Mouse (Mus musculus) forebrain, embryonic 10.5 days (tissue): ENCODE data around the gene Gm14569. TPM values are rescaled to one million over a fixed set of nuclear protein-coding genes. Genes with fewer than 3 reads are reported as not detected.

Experiments used
- DNase-seq: peaks from one replicate; pipeline ENCODE4 v3.0.0-alpha.2; 2017; ENCODE audit warnings: low spot score; ENCODE audit errors: extremely low spot score
- H3K27ac ChIP-seq: fragments of 300-500 bp; sonication (generic); 2 replicates; pipeline ENCODE4 v1.5.1; 2016; ENCODE audit warnings: mild to moderate bottlenecking
- H3K27me3 ChIP-seq: fragments of 300-500 bp; sonication (generic); 2 replicates; pipeline ENCODE4 v1.6.1; 2016; ENCODE audit warnings: mild to moderate bottlenecking; ENCODE audit not compliant: poor library complexity, severe bottlenecking
- H3K36me3 ChIP-seq: fragments of 300-500 bp; sonication (generic); replicated peaks from 2 replicates; pipeline ENCODE4 v1.6.1; 2016; ENCODE audit warnings: mild to moderate bottlenecking, moderate library complexity
- H3K4me1 ChIP-seq: fragments of 300-500 bp; sonication (generic); 2 replicates; pipeline ENCODE4 v1.6.1; 2016
- H3K4me3 ChIP-seq: fragments of 300-500 bp; sonication (generic); 2 replicates; pipeline ENCODE4 v1.5.1; 2016; ENCODE audit warnings: mild to moderate bottlenecking, moderate library complexity
- H3K9me3 ChIP-seq: fragments of 300-500 bp; sonication (generic); 2 replicates; pipeline ENCODE4 v1.6.1; 2016; ENCODE audit warnings: mild to moderate bottlenecking, moderate library complexity
- WGBS: fragments of 180-500 bp; shearing (Covaris S2); methylation state at CpG from one replicate; pipeline ENCODE4 v1.1.7; 2016; 5-methylcytosine and 5-hydroxymethylcytosine counted together
- polyA plus RNA-seq: library from polyadenylated mRNA; unstranded; fragments of >200 nt; fragmentation: Nextera tagmentation; extraction: Ambion mirVana; gene quantifications from 2 replicates; pipeline ENCODE4 v1.2.1, GENCODE M21; 2016

The Gm14569 gene
- polyA plus RNA-seq = not detected in 2 replicates

DNA sequence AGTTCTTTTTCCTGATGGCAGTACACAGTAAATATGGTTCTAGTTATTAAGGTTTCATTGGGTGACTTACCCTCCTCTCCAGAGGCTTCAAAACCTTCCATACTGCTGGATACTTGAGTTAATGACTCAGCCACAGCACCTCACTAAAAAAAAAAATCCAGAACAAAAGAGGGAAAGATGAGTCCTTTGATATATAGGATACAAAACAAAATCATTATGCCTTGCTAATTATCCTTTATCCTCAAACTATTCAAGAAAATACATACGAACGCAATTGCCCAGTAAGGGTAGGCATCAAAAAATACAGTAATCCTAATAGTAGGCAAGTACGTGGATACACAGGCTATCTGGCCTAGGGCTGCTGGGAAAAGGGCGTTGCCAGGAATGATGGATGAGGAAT lies at the start of gene Gm14569:
Gm14569 (minus strand) TSS at position 101 of the 400 bp plus-strand sequence.
- DNase-seq = no peak
- H3K4me1 ChIP-seq = no peaks in the 10 kb centered on the region
- 93% methylated on average over 4 of the region's 4 CpGs for WGBS
- H3K4me3 ChIP-seq = no peak within 1 kb of the TSS
- no peaks in the 10 kb centered on the region for H3K36me3 ChIP-seq
- H3K9me3 ChIP-seq = no peaks in the 10 kb centered on the region
- H3K27me3 ChIP-seq = no peaks in the 10 kb centered on the region
- no peak within 1 kb of the TSS for H3K27ac ChIP-seq

DNA sequence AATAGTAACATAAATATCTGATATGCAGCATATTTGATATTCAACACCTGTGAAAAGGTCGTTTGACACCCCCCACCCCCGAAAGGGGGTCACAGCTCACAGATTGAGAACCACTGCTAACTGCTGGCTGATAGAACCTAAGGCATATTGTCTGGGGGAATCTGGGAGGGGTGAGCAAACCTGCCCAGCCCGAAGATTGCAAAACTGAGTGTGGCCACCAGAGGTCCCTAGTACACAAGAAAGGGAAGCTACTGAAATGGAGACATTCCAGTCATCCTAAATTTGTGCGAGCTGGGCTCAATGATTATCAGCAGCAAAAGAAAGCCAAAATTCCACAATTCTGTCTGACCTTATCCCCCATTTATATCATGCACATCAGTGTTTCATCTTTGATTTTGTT lies 42.9 kb upstream of the Gm14569 start:
- no peak overlapping the region for H3K27ac ChIP-seq
- no peaks in the 10 kb centered on the region for H3K36me3 ChIP-seq
- H3K4me1 ChIP-seq = no peaks in the 10 kb centered on the region
- peak; percentile 43 for DNase-seq
- H3K27me3 ChIP-seq = no peaks in the 10 kb centered on the region
- WGBS = 22% methylated on average over 4 of the region's 4 CpGs
- no peaks in the 10 kb centered on the region for H3K9me3 ChIP-seq
- H3K4me3 ChIP-seq = no peak overlapping the region

DNA sequence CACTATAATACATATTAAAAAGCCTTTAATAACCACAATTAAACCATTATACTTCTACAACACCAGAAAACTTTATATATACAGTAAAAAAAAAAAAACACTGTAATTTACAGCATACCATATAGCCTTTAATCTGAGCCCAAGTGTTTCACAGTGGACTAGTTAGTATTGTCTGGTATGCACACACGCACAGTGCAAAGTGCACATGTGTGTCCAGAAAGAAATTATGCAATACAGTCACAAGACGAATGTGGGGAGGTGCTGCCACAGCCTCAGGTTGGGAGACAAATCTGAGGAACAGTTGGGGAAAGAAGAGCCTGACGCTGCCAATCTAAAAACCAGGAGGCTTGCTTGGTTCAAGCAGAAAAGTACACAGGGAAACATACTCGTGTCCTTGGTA lies 42.1 kb upstream of the Gm14569 start:
- H3K36me3 ChIP-seq = no peaks in the 10 kb centered on the region
- no peak overlapping the region for H3K27ac ChIP-seq
- no peaks in the 10 kb centered on the region for H3K9me3 ChIP-seq
- DNase-seq = no peak
- H3K27me3 ChIP-seq = no peaks in the 10 kb centered on the region
- 82% methylated on average over 4 of the region's 4 CpGs for WGBS
- no peak overlapping the region for H3K4me3 ChIP-seq
- H3K4me1 ChIP-seq = no peaks in the 10 kb centered on the region

DNA sequence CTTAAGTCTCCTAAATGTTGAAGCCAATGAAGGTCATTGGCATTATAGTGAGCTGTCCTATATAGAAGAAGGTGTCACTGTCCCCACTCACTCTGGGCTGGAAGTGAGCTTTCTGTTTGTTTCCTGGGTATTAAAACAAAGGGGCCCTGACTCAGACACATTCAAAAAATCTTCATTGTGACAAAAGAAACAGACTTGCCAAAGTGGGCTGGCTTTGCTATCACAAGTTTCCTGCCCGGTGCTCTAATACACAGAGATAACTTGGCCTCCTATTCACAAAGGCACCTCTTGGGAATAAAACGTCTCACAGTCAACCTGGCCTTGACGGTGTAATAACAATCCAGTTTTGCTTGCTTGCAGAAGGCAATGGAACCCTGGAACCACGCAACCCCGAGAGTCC lies 38.6 kb upstream of the Gm14569 start:
- no peaks in the 10 kb centered on the region for H3K36me3 ChIP-seq
- 91% methylated on average over 5 of the region's 5 CpGs for WGBS
- DNase-seq = no peak

DNA sequence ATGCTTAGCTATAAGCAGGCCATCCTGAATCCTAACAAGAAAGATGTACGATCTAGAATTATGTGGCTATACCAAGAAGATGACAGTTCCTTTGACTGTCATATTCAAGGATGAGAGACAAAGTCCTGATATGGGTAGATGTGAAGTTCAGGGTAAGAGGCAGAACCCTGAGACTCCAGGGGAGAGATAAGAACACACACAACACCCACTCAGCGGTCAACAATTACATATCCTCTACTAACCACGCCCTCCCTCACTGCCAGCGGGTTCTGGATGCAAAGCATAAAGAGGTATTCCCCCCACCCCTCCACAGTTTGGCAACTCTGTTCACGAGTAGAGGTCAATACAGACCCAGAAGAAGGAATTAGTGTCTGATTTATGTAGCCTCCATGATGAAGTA lies 32.1 kb upstream of the Gm14569 start:
- Histone ChIP-seq H3K9me3 (no peaks in the 10 kb centered on the region), H3K27me3 (no peaks in the 10 kb centered on the region), H3K27ac (no peak overlapping the region), H3K4me3 (no peak overlapping the region), H3K4me1 (no peaks in the 10 kb centered on the region), H3K36me3 (no peaks in the 10 kb centered on the region)
- DNase-seq = no peak
- WGBS = 71% methylated on average over 5 of the region's 5 CpGs

More for the DNA sequence above, 38.6 kb upstream of the Gm14569 start:
- no peak overlapping the region for H3K27ac ChIP-seq
- H3K4me1 ChIP-seq = no peaks in the 10 kb centered on the region
- H3K4me3 ChIP-seq = no peak overlapping the region
- H3K9me3 ChIP-seq = no peaks in the 10 kb centered on the region
- H3K27me3 ChIP-seq = no peaks in the 10 kb centered on the region

DNA sequence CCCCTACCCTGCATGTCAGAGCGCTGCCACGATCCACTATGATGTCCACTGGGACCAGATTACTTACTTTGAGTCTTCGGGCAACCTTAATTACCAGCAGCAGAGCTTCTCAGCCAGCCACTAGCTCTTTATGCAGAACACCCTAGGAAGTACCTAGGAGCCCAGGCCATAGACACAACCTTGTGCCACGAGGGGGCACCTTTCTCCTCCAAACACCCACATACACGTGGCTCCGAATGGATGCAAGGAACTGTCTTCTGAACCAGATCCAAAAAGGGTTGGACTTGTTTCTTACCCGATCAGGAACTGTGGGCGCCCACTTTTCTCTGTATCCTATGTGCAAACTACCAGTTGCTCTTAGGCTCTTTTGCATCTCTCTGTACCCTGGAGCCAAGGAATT lies 22.1 kb upstream of the Gm14569 start:
- no peaks in the 10 kb centered on the region for H3K36me3 ChIP-seq
- no peaks in the 10 kb centered on the region for H3K9me3 ChIP-seq
- WGBS = 59% methylated on average over 8 of the region's 8 CpGs
- H3K27ac ChIP-seq = no peak overlapping the region
- no peaks in the 10 kb centered on the region for H3K4me1 ChIP-seq
- H3K27me3 ChIP-seq = no peaks in the 10 kb centered on the region
- H3K4me3 ChIP-seq = no peak overlapping the region
- DNase-seq = no peak

DNA sequence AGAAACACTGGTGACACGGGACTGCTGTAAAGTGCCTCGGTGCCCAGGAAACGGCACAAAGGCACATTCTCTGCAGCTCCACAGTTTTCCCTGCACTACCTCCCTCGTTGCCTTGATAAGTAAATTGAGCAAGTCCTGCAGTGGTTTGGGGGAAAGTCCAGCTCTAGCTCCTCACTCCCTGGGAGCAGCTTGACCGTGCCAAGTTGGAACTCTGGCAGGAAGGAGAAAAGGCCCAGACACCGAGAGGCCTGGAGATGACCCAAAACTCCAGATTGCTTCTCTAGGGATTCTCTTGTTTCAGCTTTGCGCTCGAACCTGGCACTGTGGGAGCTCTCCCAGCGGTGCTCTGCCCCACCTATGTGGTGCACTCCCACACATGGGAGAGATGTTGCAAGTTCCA lies 21.6 kb upstream of the Gm14569 start:
- H3K27me3 ChIP-seq = no peaks in the 10 kb centered on the region

DNA sequence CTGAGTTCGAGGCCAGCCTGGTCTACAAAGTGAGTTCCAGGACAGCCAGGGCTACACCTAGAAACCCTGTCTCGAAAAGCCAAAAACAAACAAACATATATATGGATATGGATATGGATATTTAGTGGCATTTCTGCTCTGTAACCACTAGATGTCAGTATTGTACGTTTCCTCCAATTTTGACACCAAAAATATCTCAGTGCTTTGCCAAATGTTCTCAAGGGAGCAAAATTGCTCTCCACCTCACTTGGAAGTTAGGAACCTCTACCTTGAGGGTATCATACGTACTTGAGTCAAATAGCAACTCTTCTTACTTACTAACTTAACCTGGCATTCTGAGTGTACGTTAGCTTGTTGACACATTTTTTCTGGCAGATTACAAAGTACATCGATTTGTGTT lies 15.2 kb upstream of the Gm14569 start:
- 60% methylated on average over 6 of the region's 6 CpGs for WGBS
- Histone ChIP-seq H3K27ac (no peak overlapping the region), H3K9me3 (no peaks in the 10 kb centered on the region), H3K4me3 (no peak overlapping the region), H3K4me1 (no peaks in the 10 kb centered on the region), H3K36me3 (no peaks in the 10 kb centered on the region), H3K27me3 (no peaks in the 10 kb centered on the region)
- no peak for DNase-seq

More for the DNA sequence above, 21.6 kb upstream of the Gm14569 start:
- H3K36me3 ChIP-seq = no peaks in the 10 kb centered on the region
- no peak overlapping the region for H3K27ac ChIP-seq
- H3K4me3 ChIP-seq = no peak overlapping the region
- no peak for DNase-seq
- 69% methylated on average over 9 of the region's 9 CpGs for WGBS
- H3K9me3 ChIP-seq = no peaks in the 10 kb centered on the region
- no peaks in the 10 kb centered on the region for H3K4me1 ChIP-seq

DNA sequence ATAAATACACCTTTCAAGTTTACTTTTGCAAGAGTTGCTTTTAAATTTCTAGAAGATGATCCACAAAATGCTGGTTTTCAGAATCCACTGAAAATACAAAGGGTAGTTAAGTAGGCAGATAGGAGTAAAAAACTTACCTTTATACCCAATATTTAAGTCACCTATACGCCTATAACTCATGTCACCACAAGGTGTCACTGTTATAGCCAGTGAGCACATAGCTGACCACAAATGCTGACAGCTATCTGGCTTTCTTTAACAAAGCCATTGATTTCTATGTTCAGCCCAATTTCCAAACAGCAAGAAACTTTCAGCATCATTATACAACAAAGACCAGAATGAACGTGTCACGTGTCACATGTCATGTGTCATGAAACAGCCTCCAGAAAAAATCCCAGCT lies 2.1 kb downstream of the Gm14569 start:
- H3K36me3 ChIP-seq = no peaks in the 10 kb centered on the region
- no peak overlapping the region for H3K27ac ChIP-seq
- no peak for DNase-seq
- no peak overlapping the region for H3K4me3 ChIP-seq
- 31% methylated on average over 3 of the region's 3 CpGs for WGBS
- H3K4me1 ChIP-seq = no peaks in the 10 kb centered on the region
- no peaks in the 10 kb centered on the region for H3K9me3 ChIP-seq
- H3K27me3 ChIP-seq = no peaks in the 10 kb centered on the region

DNA sequence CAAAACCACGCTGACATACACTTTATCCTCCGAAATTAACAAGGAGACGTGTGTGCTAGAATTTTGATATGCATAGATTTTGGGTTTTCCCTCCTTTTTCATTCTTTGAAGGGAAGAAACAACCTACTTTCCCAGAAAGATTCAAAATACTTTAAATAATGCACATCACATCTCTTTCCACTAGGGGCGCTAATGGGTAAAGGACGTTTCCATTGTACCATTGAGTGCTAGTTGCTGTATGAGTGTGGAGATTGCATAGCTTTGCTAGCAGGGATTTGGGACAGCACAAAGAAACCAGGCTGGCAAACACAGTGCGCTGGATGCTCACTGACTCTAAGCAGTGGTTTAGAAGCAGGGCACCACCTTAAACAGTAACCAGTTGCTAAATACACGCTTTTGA lies 3.6 kb downstream of the Gm14569 start:
- Histone ChIP-seq H3K4me3 (no peak overlapping the region), H3K9me3 (no peaks in the 10 kb centered on the region), H3K27ac (no peak overlapping the region), H3K27me3 (no peaks in the 10 kb centered on the region), H3K36me3 (no peaks in the 10 kb centered on the region), H3K4me1 (no peaks in the 10 kb centered on the region)
- DNase-seq = no peak
- whole genome bisulfite sequencing = 39% methylated on average over 7 of the region's 7 CpGs

DNA sequence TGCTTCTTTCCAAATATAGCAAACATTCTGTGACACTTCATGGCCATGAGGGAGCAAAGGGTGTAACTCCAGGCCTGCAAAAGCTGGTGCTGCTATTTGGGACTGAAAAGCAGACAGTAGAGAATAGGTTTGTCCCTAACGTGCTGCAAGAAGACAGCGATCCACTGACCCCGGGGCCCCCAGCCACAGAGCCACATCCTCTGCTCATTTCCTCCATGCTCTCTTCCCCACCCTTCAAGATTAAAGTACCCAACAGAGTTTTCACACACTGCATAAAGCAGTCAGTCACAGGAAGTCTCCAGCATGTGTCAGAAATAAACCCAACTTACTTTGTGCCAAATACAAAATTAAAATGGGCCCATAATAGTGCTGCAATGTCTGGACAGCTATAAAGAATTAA lies 16.8 kb downstream of the Gm14569 start:
- H3K36me3 ChIP-seq = no peaks in the 10 kb centered on the region
- DNase-seq = no peak
- H3K4me1 ChIP-seq = no peaks in the 10 kb centered on the region
- no peaks in the 10 kb centered on the region for H3K9me3 ChIP-seq
- H3K27ac ChIP-seq = no peak overlapping the region
- 93% methylated on average over 3 of the region's 3 CpGs for WGBS
- no peak overlapping the region for H3K4me3 ChIP-seq
- H3K27me3 ChIP-seq = no peaks in the 10 kb centered on the region

DNA sequence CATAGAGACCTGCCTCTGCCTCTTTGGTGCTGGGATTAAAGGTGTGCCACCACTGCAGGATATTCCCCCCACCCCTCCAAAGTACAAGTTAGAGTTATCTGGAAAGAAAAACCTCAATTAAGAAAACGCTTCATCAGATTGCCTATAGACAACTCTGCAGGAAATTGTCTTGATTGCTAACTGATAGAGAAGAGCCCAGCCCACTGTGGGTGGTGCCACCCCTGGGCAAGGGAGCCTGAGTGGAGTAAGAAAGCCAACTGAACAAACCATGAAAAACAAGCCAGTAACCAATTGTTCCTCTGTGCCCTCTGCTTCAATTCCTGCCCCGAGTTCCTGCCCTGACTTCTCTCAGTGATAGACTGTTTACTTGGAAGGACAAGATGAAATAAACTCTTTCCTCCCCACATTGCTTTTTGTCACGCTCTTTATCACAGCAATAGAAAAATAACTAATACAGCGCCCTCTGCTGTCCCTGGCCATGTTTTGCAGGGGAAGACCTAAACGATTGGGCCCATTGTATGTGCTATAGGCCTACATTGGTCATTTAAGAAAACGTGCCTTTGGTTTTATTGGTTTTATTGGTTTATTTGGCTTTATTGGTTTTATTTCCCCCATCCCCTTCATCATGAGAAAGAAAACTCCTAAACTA lies 17.4 kb downstream of the Gm14569 start:
- no peaks in the 10 kb centered on the region for H3K9me3 ChIP-seq
- no peaks in the 10 kb centered on the region for H3K27me3 ChIP-seq
- no peak for DNase-seq
- H3K4me1 ChIP-seq = no peaks in the 10 kb centered on the region
- H3K36me3 ChIP-seq = no peaks in the 10 kb centered on the region
- H3K4me3 ChIP-seq = no peak overlapping the region
- 56% methylated on average over 6 of the region's 6 CpGs for WGBS
- H3K27ac ChIP-seq = no peak overlapping the region

DNA sequence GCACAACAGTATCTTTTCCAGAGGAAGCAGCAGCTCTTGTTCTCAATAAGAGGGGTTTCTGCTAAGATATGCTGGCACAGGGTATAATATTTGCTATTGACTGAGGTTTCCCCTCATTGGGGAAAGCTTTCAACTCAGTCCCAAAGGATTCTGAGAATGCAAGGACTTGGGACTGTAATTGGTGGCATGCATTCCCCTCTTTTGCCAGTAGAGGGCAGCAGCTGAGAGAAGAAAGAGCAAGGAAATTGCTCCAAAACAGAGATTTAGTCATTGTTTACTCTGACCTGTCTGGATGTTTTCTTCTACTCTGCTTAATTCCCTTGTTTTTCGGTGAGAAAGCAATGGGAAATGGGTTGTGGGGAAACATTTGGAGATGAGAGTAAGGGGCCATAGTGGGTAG lies 35.6 kb downstream of the Gm14569 start:
- H3K36me3 ChIP-seq = no peaks in the 10 kb centered on the region
- 33% methylated on average over 1 of the region's 1 CpGs for whole genome bisulfite sequencing
- peak; percentile 17 for DNase-seq
- H3K4me1 ChIP-seq = no peaks in the 10 kb centered on the region
- no peak overlapping the region for H3K4me3 ChIP-seq
- no peaks in the 10 kb centered on the region for H3K27me3 ChIP-seq
- no peak overlapping the region for H3K27ac ChIP-seq
- no peaks in the 10 kb centered on the region for H3K9me3 ChIP-seq

DNA sequence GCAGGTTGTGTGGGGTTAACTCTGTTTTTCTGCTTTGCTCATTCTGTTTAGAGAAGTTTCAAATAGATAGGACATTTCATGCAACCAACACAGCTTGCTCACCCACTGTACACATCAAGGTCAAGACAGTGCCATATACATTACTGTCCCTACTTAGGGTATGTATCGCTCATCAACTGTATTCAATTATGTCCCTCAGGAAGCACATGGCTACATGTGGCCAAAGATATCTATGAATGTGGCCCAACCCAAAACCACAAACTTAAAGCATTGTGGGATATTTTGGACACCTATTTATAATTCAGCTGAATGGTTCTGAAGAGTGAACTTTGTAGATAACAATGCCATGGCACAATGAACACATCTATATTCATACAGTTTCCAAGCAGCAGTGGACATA lies 53.7 kb downstream of the Gm14569 start:
- no peaks in the 10 kb centered on the region for H3K9me3 ChIP-seq
- H3K27me3 ChIP-seq = no peaks in the 10 kb centered on the region
- H3K4me1 ChIP-seq = no peaks in the 10 kb centered on the region
- 100% methylated on average over 1 of the region's 1 CpGs for WGBS
- H3K4me3 ChIP-seq = no peak overlapping the region
- no peak overlapping the region for H3K27ac ChIP-seq
- no peak for DNase-seq
- no peaks in the 10 kb centered on the region for H3K36me3 ChIP-seq
